Mouse (Mus musculus) small intestine, adult 2 months (tissue): ENCODE measurements around the gene Mief2. TPM values are rescaled to one million over a fixed set of nuclear protein-coding genes. Genes with fewer than 3 reads are reported as not detected.

Source experiments
- H3K27ac ChIP-seq: fragments of 200-500 bp; 2 replicates; pipeline ENCODE4 v1.5.1; 2012; ENCODE audit warnings: low read depth, low read length, control low read depth, inconsistent platforms; ENCODE audit not compliant: insufficient read depth
- H3K27me3 ChIP-seq: fragments of 200-500 bp; 2 replicates; pipeline ENCODE4 v1.6.1; 2012; ENCODE audit warnings: mild to moderate bottlenecking, moderate library complexity, low read length, inconsistent platforms; ENCODE audit not compliant: control insufficient read depth, insufficient read depth
- H3K36me3 ChIP-seq: fragments of 200-500 bp; 2 replicates; pipeline ENCODE4 v1.6.1; 2012; ENCODE audit warnings: mild to moderate bottlenecking, low read length, control low read depth, inconsistent platforms; ENCODE audit not compliant: control insufficient read depth, insufficient read depth
- H3K4me1 ChIP-seq: fragments of 200-500 bp; 2 replicates; pipeline ENCODE4 v1.6.1; 2012; ENCODE audit warnings: low read length, inconsistent platforms, mixed read lengths; ENCODE audit not compliant: control insufficient read depth, insufficient read depth, insufficient read length
- H3K4me3 ChIP-seq: fragments of 200-500 bp; 2 replicates; pipeline ENCODE4 v1.5.1; 2012; ENCODE audit warnings: low read depth, mild to moderate bottlenecking, control low read depth, inconsistent platforms, low read length, moderate library complexity
- CTCF ChIP-seq: fragments of 200-500 bp; IDR thresholded peaks from 2 replicates; pipeline ENCODE4 v1.5.1; 2012; ENCODE audit warnings: low read depth, mild to moderate bottlenecking, control low read depth, inconsistent platforms, low read length, moderate library complexity, mixed read lengths; ENCODE audit not compliant: insufficient replicate concordance, insufficient read length; ENCODE audit errors: extremely low read depth
- POLR2A ChIP-seq: fragments of 200-500 bp; IDR thresholded peaks from 2 replicates; pipeline ENCODE4 v1.6.1; 2012; ENCODE audit warnings: low read depth, mild to moderate bottlenecking, control low read depth, inconsistent platforms, low read length, moderate library complexity
- WGBS: fragments of 180-500 bp; shearing (Covaris S2); methylation state at CpG from one replicate; pipeline ENCODE4 v1.1.7; 2018; 5-methylcytosine and 5-hydroxymethylcytosine counted together
- polyA plus RNA-seq: library from polyadenylated mRNA; depleted of rRNA; stranded (reverse); fragments of >200 nt; gene quantifications from 2 replicates; pipeline ENCODE4 v1.2.3, GENCODE M21; 2012; rRNA removed

The Mief2 gene
- polyA plus RNA-seq: 9.3 and 9.5 TPM in 2 replicates

GRCm38 (mm10) chr11:60728260-60728761 is at the start of gene Mief2:
Gene Mief2 (plus strand): TSS chr11:60728398.
- WGBS: under 1% methylated on average over 44 of the region's 44 CpGs
- H3K27me3 ChIP-seq: no peaks in the 10 kb centered on the region
- peak within 1 kb of the TSS; percentile 76 for H3K27ac ChIP-seq
- peaks cover 28% of the 10 kb centered on the region for H3K36me3 ChIP-seq
- peak within 1 kb of the TSS; percentile 77 for H3K4me3 ChIP-seq
- peaks cover 20% of the 10 kb centered on the region; the same call in 1 of the 2 replicates for H3K4me1 ChIP-seq
- TF ChIP-seq CTCF (no peak), POLR2A (peak; percentile 63; the same call in 1 of the 2 replicates)

DNA sequence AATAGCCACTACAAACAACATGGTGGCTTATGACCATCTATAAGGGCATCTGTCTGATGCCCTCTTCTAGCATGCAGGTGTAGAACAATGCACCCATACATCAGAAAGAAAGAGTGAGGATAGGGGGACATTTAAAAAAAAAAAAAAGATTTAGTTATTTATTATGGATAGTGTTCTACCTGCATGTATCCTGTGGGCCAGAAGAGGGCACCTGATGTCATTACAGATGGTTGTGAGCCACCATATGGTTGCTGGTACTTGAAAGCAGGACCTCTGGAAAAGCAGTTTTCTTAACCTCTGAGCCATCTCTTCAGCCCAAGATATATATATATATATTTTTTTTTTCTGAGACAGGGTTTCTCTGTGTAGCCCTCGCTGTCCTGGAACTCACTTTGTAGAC is 32.0 kb upstream of the Mief2 start:
- Histone ChIP-seq H3K36me3 (no peaks in the 10 kb centered on the region), H3K27ac (no peak overlapping the region), H3K27me3 (no peaks in the 10 kb centered on the region), H3K4me3 (no peak overlapping the region), H3K4me1 (peaks cover 2% of the 10 kb centered on the region; the same call in 1 of the 2 replicates)
- WGBS: 59% methylated on average over 1 of the region's 1 CpGs
- no peak for TF ChIP-seq CTCF
- TF ChIP-seq POLR2A: no peak

DNA sequence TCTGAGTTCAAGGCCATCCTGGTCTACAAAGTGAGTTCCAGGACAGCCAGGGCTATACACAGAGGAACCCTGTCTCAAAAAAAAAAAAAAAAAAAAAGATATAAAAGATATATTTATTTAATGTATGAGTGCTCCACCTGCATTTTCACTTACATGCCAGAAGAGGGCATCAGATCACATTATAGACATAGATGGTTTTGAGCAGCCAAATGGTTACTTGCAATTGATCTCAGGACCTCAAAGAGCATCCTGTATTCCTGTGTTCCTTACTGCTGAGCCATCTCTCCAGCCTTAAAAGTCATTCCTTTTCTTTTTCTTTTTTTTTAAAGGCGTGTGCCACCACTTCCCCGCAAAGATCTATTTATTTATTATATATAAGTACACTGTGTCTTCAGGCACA is 30.6 kb upstream of the Mief2 start:
- 47% methylated on average over 2 of the region's 2 CpGs for WGBS
- no peak for TF ChIP-seq POLR2A
- no peak for TF ChIP-seq CTCF

GRCm38 (mm10) chr11:60698806-60699523 is 29.2 kb upstream of the Mief2 start:
- H3K27ac ChIP-seq: peak overlapping the region; percentile 54
- no peaks in the 10 kb centered on the region for H3K27me3 ChIP-seq
- H3K36me3 ChIP-seq: no peaks in the 10 kb centered on the region
- H3K4me3 ChIP-seq: peak overlapping the region; percentile 89
- TF ChIP-seq POLR2A (peak; percentile 26; the same call in 1 of the 2 replicates), CTCF (no peak)
- peaks cover 2% of the 10 kb centered on the region for H3K4me1 ChIP-seq
- WGBS: 1% methylated on average over 22 of the region's 22 CpGs

More for the DNA sequence above, 30.6 kb upstream of the Mief2 start:
- H3K36me3 ChIP-seq: no peaks in the 10 kb centered on the region
- H3K27ac ChIP-seq: no peak overlapping the region
- no peak overlapping the region for H3K4me3 ChIP-seq
- H3K4me1 ChIP-seq: peaks cover 2% of the 10 kb centered on the region; the same call in 1 of the 2 replicates
- no peaks in the 10 kb centered on the region for H3K27me3 ChIP-seq

DNA sequence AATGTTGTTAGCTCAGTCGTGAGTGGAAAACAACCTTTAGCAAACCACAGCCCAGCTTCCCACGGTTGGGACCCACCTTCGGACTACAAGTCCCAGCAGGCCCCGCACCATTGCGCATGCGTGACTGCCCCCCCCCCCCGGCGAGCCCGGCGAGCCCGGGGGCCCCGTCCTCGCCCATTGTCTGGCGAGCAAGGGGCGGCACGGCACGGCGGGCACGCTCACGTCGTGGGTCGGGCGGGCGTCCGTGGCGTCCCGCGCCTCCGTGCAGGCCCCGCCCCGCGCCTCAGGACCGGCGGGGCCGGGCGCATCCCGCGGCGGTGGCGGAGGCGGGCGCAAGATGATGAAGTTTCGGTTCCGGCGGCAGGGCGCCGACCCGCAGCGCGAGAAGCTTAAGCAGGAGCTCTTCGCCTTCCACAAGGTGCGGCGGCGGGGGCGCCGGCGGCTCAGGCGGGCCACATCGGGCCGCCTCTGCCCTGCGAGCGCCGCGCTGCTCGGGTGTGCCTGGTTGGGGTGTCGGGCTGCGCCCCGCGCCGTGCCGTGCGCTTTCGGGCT is 28.6 kb upstream of the Mief2 start, which contains the start of gene Llgl1:
Llgl1 (plus strand) TSS at position 200 of the 552 bp plus-strand sequence.
- WGBS: under 1% methylated on average over 71 of the region's 73 CpGs
- Histone ChIP-seq H3K27ac (peak within 1 kb of the TSS; percentile 54), H3K4me3 (peak within 1 kb of the TSS; percentile 89), H3K36me3 (no peaks in the 10 kb centered on the region; the same call in 1 of the 2 replicates), H3K4me1 (peaks cover 2% of the 10 kb centered on the region), H3K27me3 (no peaks in the 10 kb centered on the region)
- no peak for TF ChIP-seq CTCF
- no peak for TF ChIP-seq POLR2A

- WGBS: 23% methylated on average over 12 of the region's 12 CpGs
- no peak for TF ChIP-seq CTCF
- no peak for TF ChIP-seq POLR2A
- no peak overlapping the region for H3K27ac ChIP-seq
- H3K4me1 ChIP-seq: peaks cover 2% of the 10 kb centered on the region
- peaks cover 2% of the 10 kb centered on the region; the same call in 1 of the 2 replicates for H3K36me3 ChIP-seq
- H3K27me3 ChIP-seq: no peaks in the 10 kb centered on the region
- peak overlapping the region; percentile 89 for H3K4me3 ChIP-seq
Observed at GRCm38 (mm10) chr11:60700320-60701185, 27.6 kb upstream of the Mief2 start.
